Mouse (Mus musculus): ENCODE data around the gene Snap23. TPM values are rescaled to one million over a fixed set of nuclear protein-coding genes. Genes with fewer than 3 reads are reported as not detected.
A peak's percentile ranks its signal among the peaks of the same experiment; 100 is the strongest.
"Not testable (repeated sequence)": the region's sequence is repeated elsewhere in the genome, so short reads cannot be mapped to it uniquely, and the experiment has no call there.

Snap23 gene
- polyA plus RNA-seq, 1 experiment from 2014 or later: 70.0 TPM

DNA sequence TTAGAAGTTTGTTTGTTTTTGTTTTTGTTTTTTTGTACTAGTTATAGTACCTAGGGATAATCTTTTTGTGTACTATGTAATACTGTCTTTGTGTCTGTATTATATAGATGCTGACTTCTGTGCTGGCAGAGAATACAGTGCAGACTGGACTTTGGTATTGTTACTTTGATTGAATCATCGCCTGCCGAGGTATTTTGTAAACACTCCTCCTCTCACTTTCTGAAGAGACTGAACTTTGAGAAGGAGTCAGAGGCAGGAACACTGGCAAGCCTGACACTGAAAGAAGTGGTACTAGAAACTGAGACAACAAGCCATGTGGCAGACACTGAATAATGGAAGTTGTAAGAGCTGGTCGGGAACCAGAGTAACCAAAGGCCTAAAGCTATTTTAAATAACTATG, 10.6 kb upstream of the Snap23 start:
- no peak for ATAC-seq (ENCODE audit: insufficient number of reproducible peaks, low FRiP score, low TSS enrichment, low read depth)
- WGBS: 86% methylated on average over 3 of the region's 3 CpGs
- Histone ChIP-seq H3K36me3 (ENCODE audit: control insufficient read depth, insufficient read depth, low read length) (peaks cover 7% of the 10 kb centered on the region; the same call in 1 of the 2 replicates), H3K9ac (ENCODE audit: low read length) (no peak overlapping the region), H3K4me3 (ENCODE audit: low read depth, low read length) (no peak overlapping the region), H3K27me3 (ENCODE audit: control insufficient read depth, insufficient read depth, low read length) (no peaks in the 10 kb centered on the region), H3K4me1 (ENCODE audit: control insufficient read depth, insufficient read depth, low read length) (no peaks in the 10 kb centered on the region), H3K27ac (replicated peaks; ENCODE audit: low read depth, low read length) (no peak overlapping the region), H3K4me2 (ENCODE audit: low read depth, severe bottlenecking) (no peak overlapping the region), H3K9me3 (ENCODE audit: control insufficient read depth, low read length) (no peaks in the 10 kb centered on the region)
- DNase-seq (ENCODE audit: low spot score): no peak

DNA sequence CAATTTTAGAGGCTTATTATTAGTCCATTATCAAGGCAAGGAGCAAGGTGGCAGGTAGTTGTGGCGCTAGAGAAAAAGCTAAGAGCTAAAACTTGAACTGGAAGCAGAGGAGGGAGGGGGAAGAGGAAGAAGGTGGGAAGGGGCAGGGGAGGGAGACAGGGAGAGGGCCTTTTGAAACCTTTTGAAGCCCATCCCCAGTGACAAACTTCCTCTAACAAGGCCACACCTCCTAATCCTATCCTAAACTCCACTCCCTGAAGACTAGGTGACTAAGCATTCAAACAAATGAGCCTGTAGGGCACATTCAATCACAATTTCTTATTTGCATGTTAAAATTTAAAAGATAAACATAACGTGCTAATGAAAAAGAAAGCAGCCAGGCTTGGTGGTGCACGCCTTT, 8.7 kb upstream of the Snap23 start:
- no peak overlapping the region for H3K4me2 ChIP-seq (ENCODE audit: low read depth, severe bottlenecking)
- WGBS: 86% methylated on average over 3 of the region's 3 CpGs
- no peaks in the 10 kb centered on the region for H3K4me1 ChIP-seq (ENCODE audit: control insufficient read depth, insufficient read depth, low read length)
- no peak overlapping the region for H3K9ac ChIP-seq (ENCODE audit: low read length)
- no peaks in the 10 kb centered on the region for H3K9me3 ChIP-seq (ENCODE audit: control insufficient read depth, low read length)
- H3K4me3 ChIP-seq (ENCODE audit: low read depth, low read length): no peak overlapping the region
- H3K27ac ChIP-seq (replicated peaks; ENCODE audit: low read depth, low read length): no peak overlapping the region
- H3K36me3 ChIP-seq (ENCODE audit: control insufficient read depth, insufficient read depth, low read length): peaks cover 3% of the 10 kb centered on the region; the same call in 1 of the 2 replicates
- no peaks in the 10 kb centered on the region for H3K27me3 ChIP-seq (ENCODE audit: control insufficient read depth, insufficient read depth, low read length)
- ATAC-seq (ENCODE audit: insufficient number of reproducible peaks, low FRiP score, low TSS enrichment, low read depth) (no peak), DNase-seq (ENCODE audit: low spot score) (no peak)

DNA sequence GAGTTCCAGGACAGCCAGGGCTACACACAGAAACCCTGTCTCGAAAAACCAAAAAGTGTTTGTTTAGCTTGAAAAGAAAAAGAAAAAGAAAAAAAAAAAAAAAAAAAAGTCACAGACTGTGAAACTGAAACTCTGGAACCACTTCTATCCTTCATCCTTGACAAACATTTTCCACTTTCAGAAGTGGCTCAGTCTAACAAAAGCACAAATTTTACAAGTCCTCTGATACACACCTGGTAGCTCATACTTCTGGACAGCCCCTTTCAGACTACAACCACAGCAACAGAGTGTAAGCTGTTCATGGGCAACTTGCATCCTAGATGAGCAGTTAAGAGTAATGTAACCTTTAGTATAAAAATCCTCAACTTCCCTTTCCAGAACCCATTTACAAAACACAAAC, 5.9 kb upstream of the Snap23 start:
- Histone ChIP-seq H3K4me2 (ENCODE audit: low read depth, severe bottlenecking) (no peak overlapping the region), H3K27ac (replicated peaks; ENCODE audit: low read depth, low read length) (no peak overlapping the region), H3K36me3 (ENCODE audit: control insufficient read depth, insufficient read depth, low read length) (no peaks in the 10 kb centered on the region), H3K9me3 (ENCODE audit: control insufficient read depth, low read length) (no peaks in the 10 kb centered on the region), H3K4me3 (ENCODE audit: low read depth, low read length) (no peak overlapping the region), H3K27me3 (ENCODE audit: control insufficient read depth, insufficient read depth, low read length) (no peaks in the 10 kb centered on the region), H3K4me1 (ENCODE audit: control insufficient read depth, insufficient read depth, low read length) (no peaks in the 10 kb centered on the region), H3K9ac (ENCODE audit: low read length) (no peak overlapping the region)
- ATAC-seq (ENCODE audit: insufficient number of reproducible peaks, low FRiP score, low TSS enrichment, low read depth) (no peak), DNase-seq (ENCODE audit: low spot score) (no peak)
- WGBS: 100% methylated on average over 1 of the region's 1 CpGs

DNA sequence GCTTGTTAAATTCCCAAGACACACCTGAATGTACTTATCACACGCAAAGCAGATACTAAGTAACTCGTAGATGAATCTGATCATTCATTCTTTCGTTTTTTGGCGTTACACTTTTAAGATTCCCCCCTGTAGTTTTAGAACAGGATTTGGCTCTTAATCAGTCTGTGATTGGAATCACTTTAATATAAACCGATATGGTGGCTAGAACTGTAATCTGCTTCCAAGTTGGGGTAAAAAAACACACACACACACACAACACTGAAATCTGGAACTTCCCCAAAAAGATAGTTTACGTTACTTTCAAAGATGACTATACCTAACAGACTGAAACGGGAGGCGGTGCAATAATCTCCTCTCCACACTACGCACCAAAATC, 4.6 kb upstream of the Snap23 start:
- peak overlapping the region; percentile 94 for H3K4me3 ChIP-seq (ENCODE audit: low read depth, low read length)
- ATAC-seq (ENCODE audit: insufficient number of reproducible peaks, low FRiP score, low TSS enrichment, low read depth): no peak
- no peak overlapping the region for H3K27ac ChIP-seq (replicated peaks; ENCODE audit: low read depth, low read length)

DNA sequence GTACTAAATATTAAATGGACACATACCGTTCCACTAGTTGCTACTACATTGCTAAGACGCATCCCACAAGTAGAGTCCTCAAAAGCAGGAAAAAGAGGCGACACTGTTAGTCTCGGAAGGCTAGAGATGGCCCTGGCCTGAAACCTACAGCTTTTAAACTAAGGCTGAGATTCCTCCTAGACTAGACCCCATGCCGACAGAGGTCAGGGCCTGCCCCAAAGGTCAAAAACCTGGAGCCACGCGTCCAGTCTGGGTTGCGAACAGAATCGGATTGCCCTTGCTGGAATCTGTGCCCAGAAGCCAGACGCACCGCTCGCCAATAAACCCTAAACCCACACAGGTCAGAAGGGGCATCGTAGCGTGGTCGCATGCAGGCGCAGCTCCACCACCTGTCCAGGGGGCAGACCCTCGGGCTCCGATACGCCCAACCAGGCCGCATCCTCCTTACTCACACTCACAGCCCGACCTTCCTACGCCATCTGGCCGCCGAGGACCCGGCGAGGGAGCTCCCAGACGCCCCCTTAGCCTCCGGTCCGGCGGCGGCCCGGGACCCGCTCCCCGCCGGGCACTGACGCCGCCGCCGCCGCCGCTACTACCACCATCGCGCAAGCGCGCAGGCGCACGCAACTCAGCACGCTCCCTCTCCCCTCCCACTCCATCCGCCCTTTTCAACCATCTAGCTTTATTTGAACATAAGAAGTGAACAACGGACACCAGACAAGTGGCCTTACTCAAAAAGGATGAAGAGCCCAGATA, 4.1 kb upstream of the Snap23 start, which contains the start of gene Zfp106:
Gene Zfp106 (minus strand): TSS at position 609 of the 756 bp plus-strand sequence.
- no peaks in the 10 kb centered on the region for H3K27me3 ChIP-seq (ENCODE audit: control insufficient read depth, insufficient read depth, low read length)
- under 1% methylated on average over 50 of the region's 50 CpGs for WGBS
- peak; percentile 83 for ATAC-seq (ENCODE audit: insufficient number of reproducible peaks, low FRiP score, low TSS enrichment, low read depth)
- no peaks in the 10 kb centered on the region for H3K4me1 ChIP-seq (ENCODE audit: control insufficient read depth, insufficient read depth, low read length)
- peak within 1 kb of the TSS; percentile 94 for H3K4me3 ChIP-seq (ENCODE audit: low read depth, low read length)
- peak; percentile 86 for DNase-seq (ENCODE audit: low spot score)
- H3K9me3 ChIP-seq (ENCODE audit: control insufficient read depth, low read length): no peaks in the 10 kb centered on the region
- H3K9ac ChIP-seq (ENCODE audit: low read length): peak within 1 kb of the TSS; percentile 92
- H3K4me2 ChIP-seq (ENCODE audit: low read depth, severe bottlenecking): peak within 1 kb of the TSS; percentile 55
- H3K36me3 ChIP-seq (ENCODE audit: control insufficient read depth, insufficient read depth, low read length): no peaks in the 10 kb centered on the region
- 0 out of 2 replicates have a peak within 1 kb of the TSS, but pooled peaks have one; percentile 47 for H3K27ac ChIP-seq (replicated peaks; ENCODE audit: low read depth, low read length)

More for the DNA sequence above, 4.6 kb upstream of the Snap23 start:
- H3K27me3 ChIP-seq (ENCODE audit: control insufficient read depth, insufficient read depth, low read length): no peaks in the 10 kb centered on the region
- no peaks in the 10 kb centered on the region for H3K4me1 ChIP-seq (ENCODE audit: control insufficient read depth, insufficient read depth, low read length)
- peak overlapping the region; percentile 55 for H3K4me2 ChIP-seq (ENCODE audit: low read depth, severe bottlenecking)
- H3K9ac ChIP-seq (ENCODE audit: low read length): peak overlapping the region; percentile 92
- H3K9me3 ChIP-seq (ENCODE audit: control insufficient read depth, low read length): no peaks in the 10 kb centered on the region
- DNase-seq (ENCODE audit: low spot score): no peak
- H3K36me3 ChIP-seq (ENCODE audit: control insufficient read depth, insufficient read depth, low read length): no peaks in the 10 kb centered on the region
- WGBS: 26% methylated on average over 9 of the region's 9 CpGs

DNA sequence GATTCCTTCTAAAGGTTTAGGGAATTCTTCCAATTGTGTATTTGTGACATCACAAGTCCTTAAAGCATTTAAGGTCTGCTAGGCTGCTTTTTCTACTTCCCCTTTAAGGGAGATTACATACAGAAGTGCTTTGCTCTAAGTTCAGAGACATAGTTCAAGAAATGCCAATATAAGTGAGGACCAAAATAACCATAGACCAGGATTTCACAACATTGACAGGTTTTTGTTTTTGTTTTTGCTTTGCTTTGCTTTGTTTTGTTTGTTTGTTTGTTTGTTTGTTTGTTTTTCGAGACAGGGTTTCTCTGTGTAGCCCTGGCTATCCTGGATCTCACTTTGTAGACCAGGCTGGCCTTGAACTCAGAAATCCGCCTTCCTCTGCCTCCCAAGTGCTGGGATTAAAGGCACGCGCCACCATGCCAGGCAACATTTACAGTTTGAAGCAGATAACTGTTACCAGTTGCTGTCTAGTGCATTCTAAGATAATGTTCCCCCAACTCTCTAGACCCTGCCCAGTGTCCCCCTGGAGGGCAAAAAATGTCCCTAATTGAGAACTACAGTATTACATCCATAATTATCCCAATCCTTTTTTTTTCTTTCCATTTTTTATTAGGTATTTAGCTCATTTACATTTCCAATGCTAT, 2.8 kb upstream of the Snap23 start:
- H3K36me3 ChIP-seq (ENCODE audit: control insufficient read depth, insufficient read depth, low read length); H3K4me3 ChIP-seq (ENCODE audit: low read depth, low read length); H3K4me2 ChIP-seq (ENCODE audit: low read depth, severe bottlenecking); H3K27ac ChIP-seq (replicated peaks; ENCODE audit: low read depth, low read length); H3K9ac ChIP-seq (ENCODE audit: low read length); ATAC-seq (ENCODE audit: insufficient number of reproducible peaks, low FRiP score, low TSS enrichment, low read depth); H3K4me1 ChIP-seq (ENCODE audit: control insufficient read depth, insufficient read depth, low read length); H3K27me3 ChIP-seq (ENCODE audit: control insufficient read depth, insufficient read depth, low read length); H3K9me3 ChIP-seq (ENCODE audit: control insufficient read depth, low read length); DNase-seq (ENCODE audit: low spot score): not testable (repeated sequence)
- 91% methylated on average over 4 of the region's 4 CpGs for whole genome bisulfite sequencing

DNA sequence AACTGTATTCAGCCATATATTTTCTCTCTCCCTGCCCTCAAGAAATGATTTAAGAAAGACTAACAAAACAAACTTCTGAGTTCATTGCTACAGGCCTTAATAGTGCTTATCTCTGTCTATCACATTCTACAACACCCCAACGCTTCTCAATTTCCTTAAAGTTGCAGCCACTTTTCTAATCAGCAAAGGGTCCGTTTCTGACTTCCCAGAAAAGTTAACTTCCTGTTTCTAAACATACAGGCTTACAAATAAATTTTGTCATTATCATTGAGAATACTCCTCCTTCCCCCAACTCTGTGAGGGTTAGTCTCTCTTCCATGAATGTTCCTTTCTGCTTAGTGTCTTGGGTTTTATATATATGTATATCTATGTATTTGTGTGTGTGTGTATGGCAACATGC, 2.1 kb upstream of the Snap23 start:
- no peak overlapping the region for H3K4me3 ChIP-seq (ENCODE audit: low read depth, low read length)
- H3K4me2 ChIP-seq (ENCODE audit: low read depth, severe bottlenecking): no peak overlapping the region
- no peaks in the 10 kb centered on the region for H3K4me1 ChIP-seq (ENCODE audit: control insufficient read depth, insufficient read depth, low read length)
- H3K27ac ChIP-seq (replicated peaks; ENCODE audit: low read depth, low read length): no peak overlapping the region
- H3K9ac ChIP-seq (ENCODE audit: low read length): no peak overlapping the region
- no peak for DNase-seq (ENCODE audit: low spot score)
- no peaks in the 10 kb centered on the region for H3K27me3 ChIP-seq (ENCODE audit: control insufficient read depth, insufficient read depth, low read length)
- ATAC-seq (ENCODE audit: insufficient number of reproducible peaks, low FRiP score, low TSS enrichment, low read depth): no peak
- 91% methylated on average over 2 of the region's 2 CpGs for WGBS
- H3K9me3 ChIP-seq (ENCODE audit: control insufficient read depth, low read length): no peaks in the 10 kb centered on the region
- H3K36me3 ChIP-seq (ENCODE audit: control insufficient read depth, insufficient read depth, low read length): no peaks in the 10 kb centered on the region

DNA sequence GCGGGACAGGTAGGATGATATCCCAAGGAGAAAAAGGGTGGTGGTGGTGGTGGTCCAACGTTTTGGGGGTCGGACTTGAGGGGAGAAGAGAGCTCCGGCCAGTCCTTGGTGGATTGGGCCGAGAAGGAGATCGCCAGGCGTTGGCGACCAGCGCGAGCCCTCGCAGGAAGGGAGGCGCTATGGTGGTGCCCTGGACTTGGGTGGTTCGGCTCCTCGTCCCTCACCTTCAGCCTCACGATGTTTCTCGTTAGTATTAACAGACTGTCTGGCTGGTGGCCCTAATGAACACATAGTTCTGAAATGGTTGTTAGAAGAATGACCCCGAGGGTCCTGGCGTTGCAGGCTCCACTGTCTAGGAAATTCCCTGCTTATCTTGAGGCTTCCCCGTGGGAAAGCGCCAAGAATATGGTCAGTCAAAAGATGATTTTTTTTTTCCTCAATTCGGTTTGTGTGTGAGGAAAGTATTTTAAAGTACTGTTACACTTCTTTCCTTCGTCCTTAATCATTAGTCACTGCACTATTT, 388 bp downstream of the Snap23 start:
- ATAC-seq (ENCODE audit: insufficient number of reproducible peaks, low FRiP score, low TSS enrichment, low read depth): peak; percentile 77; the same call in 1 of the 2 replicates

More for the DNA sequence above, 388 bp downstream of the Snap23 start:
- H3K4me3 ChIP-seq (ENCODE audit: low read depth, low read length): peak overlapping the region; percentile 71
- H3K9ac ChIP-seq (ENCODE audit: low read length): peak overlapping the region; percentile 74
- H3K27ac ChIP-seq (replicated peaks; ENCODE audit: low read depth, low read length): peak overlapping the region; percentile 31; the same call in 1 of the 2 replicates
- no peaks in the 10 kb centered on the region for H3K4me1 ChIP-seq (ENCODE audit: control insufficient read depth, insufficient read depth, low read length)
- no peak for DNase-seq (ENCODE audit: low spot score)
- under 1% methylated on average over 22 of the region's 22 CpGs for WGBS
- H3K27me3 ChIP-seq (ENCODE audit: control insufficient read depth, insufficient read depth, low read length): no peaks in the 10 kb centered on the region
- peak overlapping the region; percentile 68 for H3K4me2 ChIP-seq (ENCODE audit: low read depth, severe bottlenecking)
- no peaks in the 10 kb centered on the region for H3K36me3 ChIP-seq (ENCODE audit: control insufficient read depth, insufficient read depth, low read length)
- no peaks in the 10 kb centered on the region for H3K9me3 ChIP-seq (ENCODE audit: control insufficient read depth, low read length)
